Mouse (Mus musculus): ENCODE results near the gene Vps35l. TPM values are rescaled to one million over a fixed set of nuclear protein-coding genes. Genes with fewer than 3 reads are reported as not detected.

The Vps35l gene
- polyA plus RNA-seq, 1 experiment from 2014 or later: 45.7 TPM

GRCm38 (mm10) chr7:118764725-118765124 lies 24.7 kb downstream of the Vps35l start:
- no peaks in the 10 kb centered on the region for H3K27me3 ChIP-seq (replicated peaks)
- H3K9ac ChIP-seq: no peak overlapping the region
- H3K4me1 ChIP-seq: peaks cover 7% of the 10 kb centered on the region
- H3K4me2 ChIP-seq: no peak overlapping the region
- WGBS (ENCODE audit: insufficient replicate concordance): 86% methylated on average over 14 of the region's 14 CpGs
- peaks cover 50% of the 10 kb centered on the region for H3K36me3 ChIP-seq
- H3K27ac ChIP-seq: no peak overlapping the region
- no peak for ATAC-seq
- H3K4me3 ChIP-seq: no peak overlapping the region
- H3K9me3 ChIP-seq (replicated peaks): no peaks in the 10 kb centered on the region

- H3K9me3 ChIP-seq (replicated peaks): no peaks in the 10 kb centered on the region
- peaks cover 10% of the 10 kb centered on the region; the same call in 1 of the 2 replicates for H3K4me1 ChIP-seq
- H3K4me2 ChIP-seq: no peak overlapping the region
- no peaks in the 10 kb centered on the region for H3K27me3 ChIP-seq (replicated peaks)
- H3K9ac ChIP-seq: no peak overlapping the region
- ATAC-seq: no peak
- H3K36me3 ChIP-seq: peaks cover 47% of the 10 kb centered on the region
- no peak overlapping the region for H3K4me3 ChIP-seq
- WGBS (ENCODE audit: insufficient replicate concordance): 62% methylated on average over 8 of the region's 8 CpGs
- no peak overlapping the region for H3K27ac ChIP-seq
Measured at GRCm38 (mm10) chr7:118765604-118766003, 25.6 kb downstream of the Vps35l start.

- Histone ChIP-seq H3K9ac (no peak overlapping the region), H3K27me3 (replicated peaks) (no peaks in the 10 kb centered on the region), H3K27ac (no peak overlapping the region), H3K4me3 (no peak overlapping the region), H3K36me3 (peaks cover 41% of the 10 kb centered on the region), H3K4me1 (peaks cover 10% of the 10 kb centered on the region; the same call in 1 of the 2 replicates), H3K9me3 (replicated peaks) (no peaks in the 10 kb centered on the region), H3K4me2 (no peak overlapping the region)
- no peak for ATAC-seq
- WGBS (ENCODE audit: insufficient replicate concordance): 59% methylated on average over 18 of the region's 18 CpGs
Measured at GRCm38 (mm10) chr7:118766119-118766833, 26.2 kb downstream of the Vps35l start.

- H3K4me2 ChIP-seq: no peak overlapping the region
- no peaks in the 10 kb centered on the region for H3K9me3 ChIP-seq (replicated peaks)
- WGBS (ENCODE audit: insufficient replicate concordance): 88% methylated on average over 5 of the region's 5 CpGs
- peaks cover 35% of the 10 kb centered on the region for H3K36me3 ChIP-seq
- no peak overlapping the region for H3K27ac ChIP-seq
- no peaks in the 10 kb centered on the region for H3K27me3 ChIP-seq (replicated peaks)
- H3K9ac ChIP-seq: no peak overlapping the region
- ATAC-seq: no peak
- peaks cover 10% of the 10 kb centered on the region; the same call in 1 of the 2 replicates for H3K4me1 ChIP-seq
- no peak overlapping the region for H3K4me3 ChIP-seq
Measured at GRCm38 (mm10) chr7:118766834-118767224, 26.8 kb downstream of the Vps35l start.

GRCm38 (mm10) chr7:118769208-118769607 lies 29.2 kb downstream of the Vps35l start:
- H3K27me3 ChIP-seq (replicated peaks): no peaks in the 10 kb centered on the region
- no peak overlapping the region for H3K4me2 ChIP-seq
- H3K9ac ChIP-seq: no peak overlapping the region
- WGBS (ENCODE audit: insufficient replicate concordance): 74% methylated on average over 8 of the region's 8 CpGs
- H3K36me3 ChIP-seq: peaks cover 35% of the 10 kb centered on the region
- H3K4me1 ChIP-seq: peaks cover 10% of the 10 kb centered on the region; the same call in 1 of the 2 replicates
- no peaks in the 10 kb centered on the region for H3K9me3 ChIP-seq (replicated peaks)
- no peak for ATAC-seq
- H3K4me3 ChIP-seq: no peak overlapping the region
- H3K27ac ChIP-seq: no peak overlapping the region

- Histone ChIP-seq H3K4me1 (peaks cover 10% of the 10 kb centered on the region; the same call in 1 of the 2 replicates), H3K27me3 (replicated peaks) (no peaks in the 10 kb centered on the region), H3K9me3 (replicated peaks) (no peaks in the 10 kb centered on the region), H3K9ac (no peak overlapping the region), H3K27ac (no peak overlapping the region), H3K4me2 (no peak overlapping the region), H3K4me3 (no peak overlapping the region), H3K36me3 (peaks cover 34% of the 10 kb centered on the region)
- 18% methylated on average over 1 of the region's 1 CpGs for WGBS (ENCODE audit: insufficient replicate concordance)
- peak; percentile 46; the same call in 1 of the 2 replicates for ATAC-seq
Measured at GRCm38 (mm10) chr7:118769655-118770054, 29.6 kb downstream of the Vps35l start.

- 82% methylated on average over 12 of the region's 12 CpGs for WGBS (ENCODE audit: insufficient replicate concordance)
Measured at GRCm38 (mm10) chr7:118773027-118773426, 33.0 kb downstream of the Vps35l start.

GRCm38 (mm10) chr7:118775991-118776390 lies 36.0 kb downstream of the Vps35l start:
- 77% methylated on average over 7 of the region's 7 CpGs for WGBS (ENCODE audit: insufficient replicate concordance)
- H3K36me3 ChIP-seq: peaks cover 70% of the 10 kb centered on the region
- H3K4me2 ChIP-seq: no peak overlapping the region
- H3K4me3 ChIP-seq: no peak overlapping the region
- no peaks in the 10 kb centered on the region for H3K9me3 ChIP-seq (replicated peaks)
- ATAC-seq: no peak
- H3K4me1 ChIP-seq: peaks cover 6% of the 10 kb centered on the region
- no peak overlapping the region for H3K9ac ChIP-seq
- H3K27me3 ChIP-seq (replicated peaks): no peaks in the 10 kb centered on the region
- no peak overlapping the region for H3K27ac ChIP-seq

More at GRCm38 (mm10) chr7:118773027-118773426, 33.0 kb downstream of the Vps35l start:
- Histone ChIP-seq H3K4me3 (no peak overlapping the region), H3K27ac (no peak overlapping the region), H3K4me2 (no peak overlapping the region), H3K36me3 (peaks cover 48% of the 10 kb centered on the region), H3K9ac (no peak overlapping the region), H3K27me3 (replicated peaks) (no peaks in the 10 kb centered on the region), H3K4me1 (peaks cover 11% of the 10 kb centered on the region), H3K9me3 (replicated peaks) (no peaks in the 10 kb centered on the region)
- ATAC-seq: no peak

GRCm38 (mm10) chr7:118776491-118776890 lies 36.5 kb downstream of the Vps35l start:
- no peak overlapping the region for H3K9ac ChIP-seq
- no peak overlapping the region for H3K4me3 ChIP-seq
- peaks cover 72% of the 10 kb centered on the region for H3K36me3 ChIP-seq
- H3K4me1 ChIP-seq: peaks cover 6% of the 10 kb centered on the region
- 85% methylated on average over 9 of the region's 9 CpGs for WGBS (ENCODE audit: insufficient replicate concordance)
- no peaks in the 10 kb centered on the region for H3K9me3 ChIP-seq (replicated peaks)
- no peaks in the 10 kb centered on the region for H3K27me3 ChIP-seq (replicated peaks)
- H3K4me2 ChIP-seq: no peak overlapping the region
- no peak overlapping the region for H3K27ac ChIP-seq
- ATAC-seq: no peak

GRCm38 (mm10) chr7:118777598-118778394 lies 37.8 kb downstream of the Vps35l start:
- no peak overlapping the region for H3K4me2 ChIP-seq
- H3K4me1 ChIP-seq: peaks cover 6% of the 10 kb centered on the region
- H3K4me3 ChIP-seq: no peak overlapping the region
- ATAC-seq: no peak
- H3K27me3 ChIP-seq (replicated peaks): no peaks in the 10 kb centered on the region
- H3K9me3 ChIP-seq (replicated peaks): no peaks in the 10 kb centered on the region
- 68% methylated on average over 10 of the region's 10 CpGs for WGBS (ENCODE audit: insufficient replicate concordance)
- peaks cover 65% of the 10 kb centered on the region for H3K36me3 ChIP-seq
- H3K27ac ChIP-seq: no peak overlapping the region
- H3K9ac ChIP-seq: no peak overlapping the region

GRCm38 (mm10) chr7:118778561-118778960 lies 38.5 kb downstream of the Vps35l start:
- Histone ChIP-seq H3K27me3 (replicated peaks) (no peaks in the 10 kb centered on the region), H3K9me3 (replicated peaks) (no peaks in the 10 kb centered on the region), H3K9ac (no peak overlapping the region), H3K4me3 (no peak overlapping the region), H3K4me1 (peaks cover 6% of the 10 kb centered on the region), H3K4me2 (no peak overlapping the region), H3K36me3 (peaks cover 63% of the 10 kb centered on the region), H3K27ac (no peak overlapping the region)
- 80% methylated on average over 6 of the region's 6 CpGs for WGBS (ENCODE audit: insufficient replicate concordance)
- no peak for ATAC-seq

- no peaks in the 10 kb centered on the region for H3K4me1 ChIP-seq
- WGBS (ENCODE audit: insufficient replicate concordance): 78% methylated on average over 11 of the region's 11 CpGs
- H3K27me3 ChIP-seq (replicated peaks): no peaks in the 10 kb centered on the region
- no peak overlapping the region for H3K27ac ChIP-seq
- H3K9ac ChIP-seq: no peak overlapping the region
- H3K4me3 ChIP-seq: no peak overlapping the region
- H3K4me2 ChIP-seq: no peak overlapping the region
- no peak for ATAC-seq
- H3K9me3 ChIP-seq (replicated peaks): no peaks in the 10 kb centered on the region
- peaks cover 26% of the 10 kb centered on the region for H3K36me3 ChIP-seq
Measured at GRCm38 (mm10) chr7:118783305-118784001, 43.4 kb downstream of the Vps35l start.
